Mouse (Mus musculus) thymus, adult 2 months (tissue): ENCODE data around the gene Fmo3.

Source experiments
- CTCF ChIP-seq: fragments of 200-500 bp; IDR thresholded peaks from 2 replicates; pipeline ENCODE4 v1.5.1; 2012; ENCODE audit warnings: mild to moderate bottlenecking, control low read depth, low read length, moderate library complexity, borderline replicate concordance; ENCODE audit not compliant: control insufficient read depth, poor library complexity, insufficient read depth; ENCODE audit errors: extremely low read depth
- POLR2A ChIP-seq: fragments of 200-500 bp; IDR thresholded peaks from 2 replicates; pipeline ENCODE4 v1.6.1; 2012; ENCODE audit warnings: mild to moderate bottlenecking, low read length, control low read depth, moderate library complexity; ENCODE audit not compliant: control insufficient read depth, poor library complexity, insufficient read depth; ENCODE audit errors: extremely low read depth

- no peak for TF ChIP-seq POLR2A
- no peak for TF ChIP-seq CTCF
Measured at GRCm38 (mm10) chr1:162916661-162917060, 67.7 kb downstream of the Fmo3 start.
